Mouse (Mus musculus): ENCODE results near the gene Zfp26.
A peak's percentile ranks its signal among the peaks of the same experiment; 100 is the strongest.

The Zfp26 gene

DNA sequence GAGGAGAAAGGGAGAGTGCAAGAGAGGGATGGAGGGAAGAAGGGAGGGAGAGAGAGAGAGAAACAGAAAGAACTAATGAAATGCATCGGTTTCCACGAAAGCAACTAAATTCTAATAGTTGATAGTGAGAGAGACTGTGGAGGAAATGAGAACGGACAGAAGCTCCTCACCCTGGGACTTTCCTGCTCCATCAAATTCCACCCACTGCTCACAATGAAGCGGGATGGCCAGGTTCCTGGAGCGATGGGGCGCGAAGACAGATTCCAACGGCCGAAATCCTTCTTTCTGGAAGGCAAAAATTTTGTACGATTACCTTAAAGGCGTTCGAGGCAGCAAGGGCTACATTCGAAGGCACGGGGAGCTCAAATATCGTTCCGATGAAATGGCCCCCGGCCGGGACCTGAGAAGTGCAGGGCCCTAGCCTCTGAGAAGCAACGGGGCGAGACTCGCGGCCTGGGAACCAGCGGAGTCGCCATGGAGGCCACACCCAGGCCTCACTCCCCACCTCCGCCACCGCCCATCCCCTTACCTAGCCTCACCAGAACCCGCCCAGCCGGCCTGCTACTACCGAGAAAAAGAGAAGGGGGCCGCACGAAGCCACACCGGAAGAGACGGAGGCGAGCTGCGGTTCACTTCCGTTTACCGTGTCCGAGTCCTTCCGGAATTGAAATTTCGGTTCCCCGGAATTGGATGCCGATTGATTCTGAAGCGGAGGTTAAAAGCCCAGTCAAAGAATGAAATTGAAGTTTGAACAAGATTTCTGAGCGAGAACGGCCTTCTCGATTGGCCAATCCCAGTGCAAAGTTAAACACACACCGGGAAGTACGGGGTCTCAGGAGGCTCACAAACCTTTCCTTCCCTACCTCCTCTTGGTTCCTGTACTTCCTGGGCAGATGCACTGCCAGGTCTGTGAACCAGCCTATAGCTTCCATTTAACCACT is at the start of gene Zfp26:
Zfp26 (minus strand) TSS at position 786 of the 941 bp plus-strand sequence.
- DNase-seq (ENCODE audit: low read depth, low spot score): peak; percentile 83

GRCm38 (mm10) chr9:20509676-20510075 is 49.7 kb upstream of the Zfp26 start:
- DNase-seq (ENCODE audit: low read depth, low spot score): no peak

GRCm38 (mm10) chr9:20504801-20505200 is 44.8 kb upstream of the Zfp26 start:
- no peak for DNase-seq (ENCODE audit: low read depth, low spot score)

- peak; percentile 47 for DNase-seq (ENCODE audit: low read depth, low spot score)
Observed at GRCm38 (mm10) chr9:20493281-20493680, 33.3 kb upstream of the Zfp26 start.

GRCm38 (mm10) chr9:20492527-20493233 is 32.7 kb upstream of the Zfp26 start, which contains the start of gene Zfp426:
Zfp426 (minus strand) TSS chr9:20492746.
- DNase-seq (ENCODE audit: low read depth, low spot score): peak; percentile 96

GRCm38 (mm10) chr9:20491858-20492526 is 32.0 kb upstream of the Zfp26 start:
- peak; percentile 4 for DNase-seq (ENCODE audit: low read depth, low spot score)

GRCm38 (mm10) chr9:20489536-20489935 is 29.6 kb upstream of the Zfp26 start:
- DNase-seq (ENCODE audit: low read depth, low spot score): no peak

GRCm38 (mm10) chr9:20479396-20479795 is 19.4 kb upstream of the Zfp26 start:
- no peak for DNase-seq (ENCODE audit: low read depth, low spot score)

DNA sequence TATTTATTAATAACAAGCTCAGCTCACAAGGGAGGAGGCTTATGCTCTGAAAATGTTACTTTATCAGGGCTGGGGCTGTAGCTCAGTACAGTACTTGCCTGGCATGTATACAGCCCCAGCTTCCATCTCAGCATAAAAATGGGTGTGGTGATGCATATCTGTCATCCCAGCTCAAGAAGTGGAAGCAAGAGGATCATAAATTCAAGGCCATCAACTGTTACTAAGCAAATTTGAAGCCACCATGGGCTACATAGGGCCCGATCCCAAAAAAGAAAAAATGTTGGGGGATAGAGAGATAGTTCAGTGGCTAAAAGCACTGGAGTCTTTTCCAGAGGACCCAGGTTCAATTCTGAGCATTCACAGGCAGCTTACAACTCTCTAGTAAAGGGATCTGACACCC is 16.7 kb upstream of the Zfp26 start:
- no peak for DNase-seq (ENCODE audit: low read depth, low spot score)

DNA sequence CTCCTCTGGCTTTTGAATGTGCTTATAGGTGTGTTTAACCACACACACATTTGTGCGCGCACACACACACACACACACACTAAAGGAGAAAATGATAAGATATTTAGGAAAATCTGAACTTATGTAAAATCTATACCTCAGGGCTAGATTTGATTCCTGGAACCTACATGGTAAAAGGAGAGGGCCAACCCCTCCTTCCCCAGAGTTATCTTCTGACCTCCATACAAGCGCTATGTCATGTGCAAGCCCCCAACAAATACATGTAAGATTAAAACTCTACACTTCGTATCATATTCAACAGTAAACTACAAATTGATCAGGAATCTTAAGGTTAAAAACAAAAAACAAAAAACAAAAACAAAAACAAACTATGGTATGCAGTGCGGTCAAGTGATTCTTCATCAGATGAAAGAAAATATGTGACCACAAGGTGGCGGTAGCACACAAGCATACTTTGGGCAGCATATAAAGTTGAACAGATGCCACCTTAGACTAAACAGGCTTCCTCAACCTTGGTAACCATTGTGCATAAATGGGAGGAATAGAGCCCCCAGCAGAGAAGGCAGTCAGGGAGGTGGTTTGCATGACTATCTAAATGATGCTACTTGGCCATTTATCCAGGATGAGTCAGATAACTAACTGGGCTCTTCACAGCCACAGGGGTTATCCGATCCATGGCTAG is 6.9 kb upstream of the Zfp26 start:
- DNase-seq (ENCODE audit: low read depth, low spot score): peak; percentile 86

- no peak for DNase-seq (ENCODE audit: low read depth, low spot score)
Observed at GRCm38 (mm10) chr9:20453647-20454046, 6.3 kb downstream of the Zfp26 start.

DNA sequence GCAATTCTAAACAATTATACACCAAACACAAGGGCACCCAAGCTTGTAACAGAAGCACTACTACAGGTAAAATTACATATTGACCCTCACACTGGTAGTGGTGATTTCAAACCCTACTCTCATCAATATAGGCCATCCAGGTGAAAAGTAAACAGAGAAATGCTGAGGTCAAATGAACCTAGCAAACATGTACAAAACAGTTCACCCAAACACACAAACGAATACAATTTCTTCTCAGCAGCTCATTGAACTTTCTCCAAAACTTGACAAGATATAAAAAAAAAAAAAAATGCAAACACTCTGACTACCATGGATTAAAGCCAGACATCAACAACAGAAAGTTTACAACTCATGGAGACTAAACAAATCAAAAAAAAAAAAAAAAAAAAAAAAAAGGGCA is 8.5 kb downstream of the Zfp26 start:
- no peak for DNase-seq (ENCODE audit: low read depth, low spot score)

DNA sequence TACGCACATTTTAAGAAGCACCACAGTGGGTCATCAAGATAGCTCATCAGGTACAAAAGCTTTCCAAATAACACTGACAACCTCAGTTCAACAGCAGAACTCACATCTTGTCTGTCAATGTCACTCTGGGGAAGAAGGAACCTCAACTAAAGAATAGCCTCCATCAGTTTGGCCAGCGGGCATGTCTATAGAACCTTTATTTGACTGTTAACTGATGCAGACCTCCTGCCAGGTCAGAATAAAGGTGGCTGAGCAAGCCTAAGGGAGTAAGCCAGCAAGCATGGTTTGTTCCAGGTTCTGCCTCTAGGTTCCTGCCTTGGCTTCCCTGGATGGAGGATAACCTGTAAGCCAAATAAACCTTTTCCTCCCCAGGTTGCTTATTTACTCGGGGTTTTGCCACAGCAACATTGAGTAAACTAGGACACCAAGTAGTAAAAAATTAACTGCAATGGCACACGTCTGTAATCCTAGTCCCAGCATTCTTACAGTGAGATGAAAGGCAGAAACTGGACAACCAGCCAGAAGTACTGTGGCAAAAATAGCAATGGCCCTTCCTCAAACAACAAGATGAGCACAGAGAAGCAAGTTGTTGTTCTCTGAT is 16.7 kb downstream of the Zfp26 start:
- no peak for DNase-seq (ENCODE audit: low read depth, low spot score)

DNA sequence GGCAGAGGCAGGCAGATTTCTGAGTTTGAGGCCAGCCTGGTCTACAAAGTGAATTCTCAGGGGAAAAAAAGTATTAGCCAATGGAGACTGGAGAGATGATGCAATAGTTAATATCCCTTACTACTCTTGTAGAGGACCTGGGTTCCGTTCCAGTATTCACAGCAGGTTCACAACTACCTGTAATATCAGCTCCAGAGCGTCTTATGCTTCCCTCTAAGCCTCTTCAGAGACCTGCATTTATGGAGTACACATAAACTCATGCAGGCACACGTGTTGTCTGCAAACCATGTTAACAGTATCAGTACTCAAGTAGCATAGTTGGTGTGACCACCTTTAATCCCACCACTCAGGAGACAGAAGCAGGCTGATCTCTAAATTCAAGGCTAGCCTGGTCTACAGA is 30.0 kb downstream of the Zfp26 start:
- DNase-seq (ENCODE audit: low read depth, low spot score): no peak

GRCm38 (mm10) chr9:20411460-20411859 is 48.5 kb downstream of the Zfp26 start:
- no peak for DNase-seq (ENCODE audit: low read depth, low spot score)

- no peak for DNase-seq (ENCODE audit: low read depth, low spot score)
Observed at GRCm38 (mm10) chr9:20409319-20409718, 50.6 kb downstream of the Zfp26 start.

- no peak for DNase-seq (ENCODE audit: low read depth, low spot score)
Observed at GRCm38 (mm10) chr9:20385343-20385703, 74.6 kb downstream of the Zfp26 start.

- DNase-seq (ENCODE audit: low read depth, low spot score): peak; percentile 95
Observed at GRCm38 (mm10) chr9:20384532-20385342, 75.2 kb downstream of the Zfp26 start, which contains the start of gene Zfp560. Zfp560 (minus strand) TSS chr9:20385177.

- no peak for DNase-seq (ENCODE audit: low read depth, low spot score)
Observed at GRCm38 (mm10) chr9:20383659-20384058, 76.3 kb downstream of the Zfp26 start.

Data from CD4-positive, CD25-positive, alpha-beta regulatory T cell, adult 2 months (primary cell).